ENCODE assay signal across 9 mouse cellular contexts in genomic region chr5:30012726-30013503, GRCm38 (mm10). TPM values are rescaled to one million over a fixed set of nuclear protein-coding genes. Genes with fewer than 3 reads are reported as not detected.
DNase-seq lines count a peak whose midpoint lies in the region; ATAC-seq and TF ChIP-seq lines count a peak whose summit lies in the region.
"Had no signal": no experiment of that assay in that cellular context is flagged by ENCODE, and none has a peak within 500 bp of the region (broad histone marks: within the 10 kb centered on the region; RNA-seq: fewer than 3 reads in every experiment).

Il6 (plus strand) TSS chr5:30013114.

- peak; percentile 3 for DNase-seq in G1E (ENCODE audit: low spot score)
- peak; percentile 92 for DNase-seq in adrenal gland, postnatal 10 days
- DNase-seq in embryonic facial prominence, embryonic 14.5 days (ENCODE audit: low spot score), result peak; percentile 94
- peak; percentile 84 to 94 for DNase-seq in layer of hippocampus, adult 18-20 months (ENCODE audit: low spot score in 2 of 2)
- DNase-seq in lung, postnatal 0 days (ENCODE audit: low spot score), result peak; percentile 88
- DNase-seq in skeletal muscle tissue, adult 2 months (ENCODE audit: low read depth, low spot score), result peak; percentile 84
- DNase-seq in midbrain, embryonic 10.5 days (ENCODE audit: low spot score), result no peak

- no peak within 1 kb of the TSS for H3K27ac ChIP-seq in embryonic facial prominence, embryonic 14.5 days (replicated peaks; ENCODE audit: low read depth, low read length)
- no peak within 1 kb of the TSS for H3K27ac ChIP-seq in heart, embryonic 13.5 days (replicated peaks)
- H3K27ac ChIP-seq in lung, postnatal 0 days (ENCODE audit: low read length), result no peak within 1 kb of the TSS; the same call in 1 of the 2 replicates
- H3K27ac ChIP-seq in midbrain, embryonic 10.5 days (replicated peaks), result no peak within 1 kb of the TSS
- H3K27ac ChIP-seq: liver, embryonic 15.5 days had no signal

- H3K9me3 ChIP-seq in G1E (replicated peaks), result no peaks in the 10 kb centered on the region
- no peaks in the 10 kb centered on the region for H3K9me3 ChIP-seq in embryonic facial prominence, embryonic 14.5 days (ENCODE audit: control insufficient read depth, low read length)
- H3K9me3 ChIP-seq in heart, embryonic 13.5 days, result no peaks in the 10 kb centered on the region
- no peaks in the 10 kb centered on the region for H3K9me3 ChIP-seq in lung, postnatal 0 days (ENCODE audit: low read length)
- H3K9me3 ChIP-seq in midbrain, embryonic 10.5 days (replicated peaks), result no peaks in the 10 kb centered on the region
- H3K9me3 ChIP-seq: liver, embryonic 15.5 days had no signal

- no peak within 1 kb of the TSS for H3K4me3 ChIP-seq in G1E (ENCODE audit: low read depth, low read length)
- no peak within 1 kb of the TSS for H3K4me3 ChIP-seq in embryonic facial prominence, embryonic 14.5 days (ENCODE audit: low read depth, low read length)
- no peak within 1 kb of the TSS; the same call in 1 of the 2 replicates for H3K4me3 ChIP-seq in heart, embryonic 13.5 days
- H3K4me3 ChIP-seq in lung, postnatal 0 days (ENCODE audit: low read depth, low read length), result no peak within 1 kb of the TSS
- H3K4me3 ChIP-seq in midbrain, embryonic 10.5 days, result no peak within 1 kb of the TSS
- H3K4me3 ChIP-seq: liver, embryonic 15.5 days had no signal

- H3K9ac ChIP-seq in embryonic facial prominence, embryonic 14.5 days (ENCODE audit: low read depth, low read length), result no peak within 1 kb of the TSS
- no peak within 1 kb of the TSS for H3K9ac ChIP-seq in heart, embryonic 13.5 days
- H3K9ac ChIP-seq in lung, postnatal 0 days (replicated peaks; ENCODE audit: low read depth), result no peak within 1 kb of the TSS
- H3K9ac ChIP-seq: liver, embryonic 15.5 days had no signal

- WGBS in embryonic facial prominence, embryonic 14.5 days, result 50% methylated on average over 16 of the region's 16 CpGs
- WGBS in heart, embryonic 13.5 days, result 42% methylated on average over 16 of the region's 16 CpGs
- 37% methylated on average over 15 of the region's 16 CpGs for WGBS in lung, postnatal 0 days
- 71% methylated on average over 16 of the region's 16 CpGs for whole genome bisulfite sequencing in midbrain, embryonic 10.5 days

- TF ChIP-seq CTCF in G1E (IDR thresholded peaks at IDR 0.05; ENCODE audit: low read depth, low read length), result no peak
- peak; percentile 70 for TF ChIP-seq CTCF in lung, postnatal 0 days (IDR thresholded peaks at IDR 0.05)

- peak within 1 kb of the TSS; percentile 32; the same call in 1 of the 2 replicates for H3K4me2 ChIP-seq in embryonic facial prominence, embryonic 14.5 days (ENCODE audit: low read depth, low read length)
- peak within 1 kb of the TSS; percentile 44 for H3K4me2 ChIP-seq in heart, embryonic 13.5 days
- peak within 1 kb of the TSS; percentile 27 for H3K4me2 ChIP-seq in lung, postnatal 0 days (replicated peaks; ENCODE audit: low read depth, low read length)
- H3K4me2 ChIP-seq: liver, embryonic 15.5 days had no signal

- no peaks in the 10 kb centered on the region for H3K4me1 ChIP-seq in G1E (ENCODE audit: insufficient read depth, low read depth, low read length)
- H3K4me1 ChIP-seq in embryonic facial prominence, embryonic 14.5 days (ENCODE audit: control insufficient read depth, insufficient read depth, low read length), result no peaks in the 10 kb centered on the region
- peaks cover 18% of the 10 kb centered on the region for H3K4me1 ChIP-seq in heart, embryonic 13.5 days
- no peaks in the 10 kb centered on the region for H3K4me1 ChIP-seq in lung, postnatal 0 days (ENCODE audit: insufficient read depth, low read depth, low read length)
- no peaks in the 10 kb centered on the region for H3K4me1 ChIP-seq in midbrain, embryonic 10.5 days

- no peak for ATAC-seq in G1E (ENCODE audit: extremely low read depth, insufficient number of reproducible peaks, low FRiP score, poor library complexity, severe bottlenecking)
- ATAC-seq in embryonic facial prominence, embryonic 14.5 days (ENCODE audit: low read depth), result peak; percentile 91
- ATAC-seq in heart, embryonic 13.5 days (ENCODE audit: extremely low read depth, insufficient number of reproducible peaks, low FRiP score, low TSS enrichment), result no peak
- ATAC-seq in lung, postnatal 0 days, result peak; percentile 92

- H3K36me3 ChIP-seq in G1E (replicated peaks), result no peaks in the 10 kb centered on the region
- no peaks in the 10 kb centered on the region for H3K36me3 ChIP-seq in embryonic facial prominence, embryonic 14.5 days (ENCODE audit: control insufficient read depth, insufficient read depth, low read length)
- H3K36me3 ChIP-seq in heart, embryonic 13.5 days, result no peaks in the 10 kb centered on the region
- no peaks in the 10 kb centered on the region for H3K36me3 ChIP-seq in lung, postnatal 0 days (ENCODE audit: insufficient read depth, low read length)
- no peaks in the 10 kb centered on the region for H3K36me3 ChIP-seq in midbrain, embryonic 10.5 days
- H3K36me3 ChIP-seq: liver, embryonic 15.5 days had no signal

- TF ChIP-seq EP300 in lung, postnatal 0 days (IDR thresholded peaks at IDR 0.05), result no peak

- peaks cover 23% of the 10 kb centered on the region for H3K27me3 ChIP-seq in G1E (ENCODE audit: insufficient read depth, low read length)
- no peaks in the 10 kb centered on the region for H3K27me3 ChIP-seq in embryonic facial prominence, embryonic 14.5 days (replicated peaks; ENCODE audit: control insufficient read depth, insufficient read depth, low read length)
- H3K27me3 ChIP-seq in heart, embryonic 13.5 days (replicated peaks), result 0 out of 2 replicates have a peak, but pooled peaks cover 3% of the 10 kb centered on the region
- H3K27me3 ChIP-seq in lung, postnatal 0 days (replicated peaks; ENCODE audit: insufficient read depth, low read length), result no peaks in the 10 kb centered on the region
- no peaks in the 10 kb centered on the region for H3K27me3 ChIP-seq in midbrain, embryonic 10.5 days (ENCODE audit: low read depth, poor library complexity, severe bottlenecking)
- H3K27me3 ChIP-seq: liver, embryonic 15.5 days had no signal

RNA-seq across cellular contexts. Expression of gene Il6, which starts in this region (rescaled TPM):
- not detected in 2 replicates for total RNA-seq in G1E (2014; fragmentation: Nextera tagmentation)
- total RNA-seq in G1E (2017), result 0.16 TPM in 1 of 2 replicates, not detected in the other
- polyA plus RNA-seq in G1E (2012), result not detected in 2 replicates
- total RNA-seq in adrenal gland, postnatal 10 days (2021), result not detected
- polyA plus RNA-seq in embryonic facial prominence, embryonic 14.5 days (2014; fragmentation: Nextera tagmentation; extraction: Ambion mirVana), result 0.22 and 0.24 TPM in 2 replicates
- polyA plus RNA-seq in heart, embryonic 13.5 days (2015; fragmentation: Nextera tagmentation; extraction: Ambion mirVana), result 0.17 and 0.37 TPM in 2 replicates
- not detected for total RNA-seq in layer of hippocampus, adult 18-20 months (2021)
- 0.25 and 2.1 TPM in 2 replicates for polyA plus RNA-seq in lung, postnatal 0 days (2015; fragmentation: Nextera tagmentation; extraction: Ambion mirVana)
- 0.07 TPM in 1 of 2 replicates, not detected in the other for polyA plus RNA-seq in midbrain, embryonic 10.5 days (2016; fragmentation: Nextera tagmentation; extraction: Ambion mirVana)

Comparison
In these comparisons a context has a peak if more than half of its experiments do, and no peak if none do; other contexts are left out.
1. Peak in DNase-seq in G1E; RNA of the gene not detected or under 1 TPM.
2. Peak in DNase-seq in adrenal gland, postnatal 10 days; RNA of the gene not detected or under 1 TPM.
3. Peak in DNase-seq, ATAC-seq and H3K4me2 ChIP-seq in embryonic facial prominence, embryonic 14.5 days; RNA of the gene not detected or under 1 TPM.
4. Peak in DNase-seq in layer of hippocampus, adult 18-20 months; RNA of the gene not detected or under 1 TPM.